Mouse (Mus musculus) embryonic facial prominence, embryonic 10.5 days (tissue): ENCODE measurements around the gene Vsig2. TPM values are rescaled to one million over a fixed set of nuclear protein-coding genes. Genes with fewer than 3 reads are reported as not detected.

ENCODE experiments used
- DNase-seq: peaks from one replicate; pipeline ENCODE4 v3.0.0-alpha.2; 2017; ENCODE audit warnings: low spot score
- H3K27ac ChIP-seq: fragments of 300-500 bp; sonication (generic); replicated peaks from 2 replicates; pipeline ENCODE4 v1.5.1; 2016; ENCODE audit warnings: mild to moderate bottlenecking
- H3K27me3 ChIP-seq: fragments of 300-500 bp; sonication (generic); replicated peaks from 2 replicates; pipeline ENCODE4 v1.6.1; 2016; ENCODE audit warnings: low read depth, mild to moderate bottlenecking; ENCODE audit not compliant: poor library complexity, severe bottlenecking
- H3K36me3 ChIP-seq: fragments of 300-500 bp; sonication (generic); replicated peaks from 2 replicates; pipeline ENCODE4 v1.6.1; 2016; ENCODE audit warnings: mild to moderate bottlenecking, moderate library complexity
- H3K4me1 ChIP-seq: fragments of 300-500 bp; sonication (generic); 2 replicates; pipeline ENCODE4 v1.6.1; 2016
- H3K4me3 ChIP-seq: fragments of 300-500 bp; sonication (generic); 2 replicates; pipeline ENCODE4 v1.5.1; 2016; ENCODE audit warnings: mild to moderate bottlenecking, moderate library complexity
- H3K9me3 ChIP-seq: fragments of 300-500 bp; sonication (generic); 2 replicates; pipeline ENCODE4 v1.6.1; 2016; ENCODE audit warnings: mild to moderate bottlenecking
- WGBS: fragments of 180-500 bp; shearing (Covaris S2); methylation state at CpG from one replicate; pipeline ENCODE4 v1.1.7; 2016; 5-methylcytosine and 5-hydroxymethylcytosine counted together
- polyA plus RNA-seq: library from polyadenylated mRNA; unstranded; fragments of >200 nt; fragmentation: Nextera tagmentation; extraction: Ambion mirVana; gene quantifications from 2 replicates; pipeline ENCODE4 v1.2.1, GENCODE M21; 2016

Vsig2 gene
- polyA plus RNA-seq, 1 experiment from 2014 or later = 0.59 TPM

GRCm38 (mm10) chr9:37525461-37525860 lies 13.6 kb upstream of the Vsig2 start:
- H3K4me1 ChIP-seq = peaks cover 30% of the 10 kb centered on the region
- H3K36me3 ChIP-seq = peaks cover 56% of the 10 kb centered on the region
- no peak overlapping the region for H3K4me3 ChIP-seq
- 93% methylated on average over 2 of the region's 2 CpGs for WGBS
- DNase-seq = no peak
- no peaks in the 10 kb centered on the region for H3K9me3 ChIP-seq
- H3K27ac ChIP-seq = no peak overlapping the region
- peaks cover 53% of the 10 kb centered on the region for H3K27me3 ChIP-seq

GRCm38 (mm10) chr9:37526443-37527395 lies 12.3 kb upstream of the Vsig2 start:
- Histone ChIP-seq H3K27ac (no peak overlapping the region), H3K27me3 (peaks cover 65% of the 10 kb centered on the region), H3K9me3 (no peaks in the 10 kb centered on the region), H3K4me1 (peaks cover 43% of the 10 kb centered on the region), H3K36me3 (peaks cover 46% of the 10 kb centered on the region), H3K4me3 (peak overlapping the region; percentile 52)
- WGBS = 23% methylated on average over 21 of the region's 21 CpGs
- DNase-seq = peak; percentile 35

GRCm38 (mm10) chr9:37527396-37528224 lies 11.4 kb upstream of the Vsig2 start, which contains the start of gene Esam:
Gene Esam (plus strand): TSS chr9:37528078.
- Histone ChIP-seq H3K36me3 (peaks cover 37% of the 10 kb centered on the region), H3K27me3 (peaks cover 74% of the 10 kb centered on the region), H3K4me1 (peaks cover 43% of the 10 kb centered on the region), H3K4me3 (peak within 1 kb of the TSS; percentile 52), H3K9me3 (no peaks in the 10 kb centered on the region), H3K27ac (no peak within 1 kb of the TSS)
- WGBS = 2% methylated on average over 41 of the region's 41 CpGs
- DNase-seq = peak; percentile 57

- H3K9me3 ChIP-seq = no peaks in the 10 kb centered on the region
- 14% methylated on average over 9 of the region's 9 CpGs for WGBS
- peaks cover 43% of the 10 kb centered on the region for H3K4me1 ChIP-seq
- H3K27me3 ChIP-seq = peaks cover 82% of the 10 kb centered on the region
- H3K36me3 ChIP-seq = peaks cover 29% of the 10 kb centered on the region
- H3K4me3 ChIP-seq = peak overlapping the region; percentile 52
- peak; percentile 20 for DNase-seq
- H3K27ac ChIP-seq = no peak overlapping the region
Observed at GRCm38 (mm10) chr9:37528225-37528970, 10.7 kb upstream of the Vsig2 start.

GRCm38 (mm10) chr9:37530031-37530887 lies 8.8 kb upstream of the Vsig2 start:
- H3K9me3 ChIP-seq = no peaks in the 10 kb centered on the region
- peaks cover 91% of the 10 kb centered on the region for H3K27me3 ChIP-seq
- DNase-seq = peak; percentile 63
- H3K4me1 ChIP-seq = peaks cover 43% of the 10 kb centered on the region
- peak overlapping the region; percentile 52 for H3K4me3 ChIP-seq
- peak overlapping the region; percentile 41 for H3K27ac ChIP-seq
- peaks cover 13% of the 10 kb centered on the region for H3K36me3 ChIP-seq
- under 1% methylated on average over 32 of the region's 32 CpGs for WGBS

GRCm38 (mm10) chr9:37530888-37531705 lies 8.0 kb upstream of the Vsig2 start:
- H3K27ac ChIP-seq = peak overlapping the region; percentile 41
- WGBS = under 1% methylated on average over 31 of the region's 31 CpGs

GRCm38 (mm10) chr9:37536851-37537250 lies 2.2 kb upstream of the Vsig2 start:
- no peaks in the 10 kb centered on the region for H3K36me3 ChIP-seq
- WGBS = 85% methylated on average over 4 of the region's 4 CpGs
- DNase-seq = no peak
- no peaks in the 10 kb centered on the region for H3K9me3 ChIP-seq
- H3K27me3 ChIP-seq = peaks cover 62% of the 10 kb centered on the region
- no peak overlapping the region for H3K4me3 ChIP-seq
- peaks cover 13% of the 10 kb centered on the region for H3K4me1 ChIP-seq
- H3K27ac ChIP-seq = no peak overlapping the region

More at GRCm38 (mm10) chr9:37530888-37531705, 8.0 kb upstream of the Vsig2 start:
- peak; percentile 73 for DNase-seq
- peak overlapping the region; percentile 52 for H3K4me3 ChIP-seq
- H3K27me3 ChIP-seq = peaks cover 82% of the 10 kb centered on the region
- H3K9me3 ChIP-seq = no peaks in the 10 kb centered on the region
- H3K36me3 ChIP-seq = peaks cover 5% of the 10 kb centered on the region; the same call in 1 of the 2 replicates
- peaks cover 43% of the 10 kb centered on the region for H3K4me1 ChIP-seq

GRCm38 (mm10) chr9:37537658-37538250 lies 1.3 kb upstream of the Vsig2 start:
- Histone ChIP-seq H3K4me1 (peaks cover 14% of the 10 kb centered on the region), H3K36me3 (no peaks in the 10 kb centered on the region), H3K4me3 (no peak overlapping the region), H3K27me3 (peaks cover 62% of the 10 kb centered on the region), H3K9me3 (no peaks in the 10 kb centered on the region), H3K27ac (no peak overlapping the region)
- WGBS = 54% methylated on average over 5 of the region's 5 CpGs
- no peak for DNase-seq

GRCm38 (mm10) chr9:37540226-37540625 lies 1.2 kb downstream of the Vsig2 start:
- H3K9me3 ChIP-seq = no peaks in the 10 kb centered on the region
- peaks cover 26% of the 10 kb centered on the region for H3K4me1 ChIP-seq
- H3K27me3 ChIP-seq = peaks cover 71% of the 10 kb centered on the region
- H3K4me3 ChIP-seq = no peak overlapping the region
- WGBS = 92% methylated on average over 4 of the region's 4 CpGs
- H3K36me3 ChIP-seq = no peaks in the 10 kb centered on the region
- no peak for DNase-seq
- no peak overlapping the region for H3K27ac ChIP-seq

GRCm38 (mm10) chr9:37540701-37541575 lies 1.9 kb downstream of the Vsig2 start:
- no peak for DNase-seq
- H3K36me3 ChIP-seq = no peaks in the 10 kb centered on the region
- peaks cover 33% of the 10 kb centered on the region for H3K4me1 ChIP-seq
- no peak overlapping the region for H3K4me3 ChIP-seq
- no peaks in the 10 kb centered on the region for H3K9me3 ChIP-seq
- no peak overlapping the region for H3K27ac ChIP-seq
- peaks cover 78% of the 10 kb centered on the region for H3K27me3 ChIP-seq
- WGBS = 86% methylated on average over 6 of the region's 6 CpGs
